10 mouse cellular contexts compared by ENCODE assay signal in the genomic region with DNA sequence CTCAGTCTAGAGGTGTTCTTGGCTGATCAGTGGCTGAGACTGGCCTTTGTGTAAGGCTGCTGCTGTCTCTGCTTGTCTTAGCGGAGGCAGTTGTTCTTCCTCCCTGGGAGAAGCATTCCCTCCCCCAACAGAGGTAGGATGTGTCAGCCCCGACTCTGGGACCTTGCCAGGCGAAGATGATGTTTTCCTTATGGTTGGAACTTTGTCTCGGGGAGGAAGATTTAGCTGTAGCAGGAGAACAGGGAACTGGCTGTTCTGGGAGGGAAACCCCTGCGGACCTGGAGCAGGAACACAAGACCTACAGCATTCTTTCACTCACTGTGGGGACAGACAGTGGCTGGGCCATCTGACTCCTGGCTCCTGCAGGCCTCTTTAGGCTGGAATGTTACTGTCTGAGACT. TPM values are rescaled to one million over a fixed set of nuclear protein-coding genes. Genes with fewer than 3 reads are reported as not detected.
DNase-seq lines count a peak whose midpoint lies in the region; ATAC-seq and TF ChIP-seq lines count a peak whose summit lies in the region.
"Had no signal": no experiment of that assay in that cellular context is flagged by ENCODE, and none has a peak within 500 bp of the region (broad histone marks: within the 10 kb centered on the region; RNA-seq: fewer than 3 reads in every experiment).

No protein-coding gene starts in this region.

- H3K27ac ChIP-seq in intestine, embryonic 14.5 days (ENCODE audit: low read depth), result peak overlapping the region; percentile 80
- no peak overlapping the region for H3K27ac ChIP-seq in intestine, postnatal 0 days (ENCODE audit: low read depth, low read length)
- peak overlapping the region; percentile 19 for H3K27ac ChIP-seq in brown adipose tissue, adult 24 weeks (replicated peaks; ENCODE audit: low read depth, low read length)
- H3K27ac ChIP-seq in heart, embryonic 11.5 days (ENCODE audit: low read depth, low read length), result peak overlapping the region; percentile 13
- no peak overlapping the region for H3K27ac ChIP-seq in lung, postnatal 0 days (ENCODE audit: low read length)
- H3K27ac ChIP-seq in hindbrain, embryonic 13.5 days, result no peak overlapping the region
- H3K27ac ChIP-seq in hindbrain, embryonic 11.5 days (ENCODE audit: low read depth, low read length), result no peak overlapping the region
- H3K27ac ChIP-seq: liver, embryonic 15.5 days had no signal

- no peaks in the 10 kb centered on the region for H3K9me3 ChIP-seq in intestine, embryonic 14.5 days (ENCODE audit: control insufficient read depth, low read length)
- H3K9me3 ChIP-seq in intestine, postnatal 0 days (ENCODE audit: control insufficient read depth), result no peaks in the 10 kb centered on the region
- H3K9me3 ChIP-seq in heart, embryonic 11.5 days (replicated peaks; ENCODE audit: control insufficient read depth, low read length), result no peaks in the 10 kb centered on the region
- no peaks in the 10 kb centered on the region for H3K9me3 ChIP-seq in lung, postnatal 0 days (ENCODE audit: low read length)
- H3K9me3 ChIP-seq in hindbrain, embryonic 13.5 days, result no peaks in the 10 kb centered on the region
- no peaks in the 10 kb centered on the region for H3K9me3 ChIP-seq in hindbrain, embryonic 11.5 days (ENCODE audit: control insufficient read depth, low read length)
- H3K9me3 ChIP-seq: liver, embryonic 15.5 days had no signal

- WGBS in intestine, embryonic 14.5 days, result 28% methylated on average over 5 of the region's 5 CpGs
- WGBS in intestine, postnatal 0 days, result 44% methylated on average over 5 of the region's 5 CpGs
- WGBS in heart, embryonic 11.5 days (ENCODE audit: insufficient replicate concordance), result 28% methylated on average over 5 of the region's 5 CpGs
- WGBS in lung, postnatal 0 days, result 37% methylated on average over 5 of the region's 5 CpGs
- WGBS in hindbrain, embryonic 13.5 days, result 61% methylated on average over 5 of the region's 5 CpGs
- WGBS in hindbrain, embryonic 11.5 days, result 46% methylated on average over 5 of the region's 5 CpGs

- H3K4me1 ChIP-seq in intestine, embryonic 14.5 days (replicated peaks; ENCODE audit: control insufficient read depth, insufficient read depth, low read length), result peaks cover 27% of the 10 kb centered on the region
- peaks cover 8% of the 10 kb centered on the region; the same call in 1 of the 2 replicates for H3K4me1 ChIP-seq in intestine, postnatal 0 days (replicated peaks; ENCODE audit: control insufficient read depth, insufficient read depth, low read length)
- peaks cover 6% of the 10 kb centered on the region for H3K4me1 ChIP-seq in brown adipose tissue, adult 24 weeks (ENCODE audit: control insufficient read depth, insufficient read depth, insufficient read length, low read length)
- H3K4me1 ChIP-seq in heart, embryonic 11.5 days (ENCODE audit: control insufficient read depth, insufficient read depth, low read length), result peaks cover 41% of the 10 kb centered on the region
- peaks cover 9% of the 10 kb centered on the region; the same call in 1 of the 2 replicates for H3K4me1 ChIP-seq in lung, postnatal 0 days (ENCODE audit: insufficient read depth, low read depth, low read length)
- no peaks in the 10 kb centered on the region for H3K4me1 ChIP-seq in hindbrain, embryonic 13.5 days (replicated peaks)
- no peaks in the 10 kb centered on the region for H3K4me1 ChIP-seq in hindbrain, embryonic 11.5 days (replicated peaks; ENCODE audit: control insufficient read depth, insufficient read depth, low read length)

- peak; percentile 72 for DNase-seq in intestine, embryonic 14.5 days (ENCODE audit: low spot score)
- DNase-seq in lung, postnatal 0 days (ENCODE audit: low spot score), result peak; percentile 66
- no peak for DNase-seq in hindbrain, embryonic 11.5 days (ENCODE audit: low spot score)
- no peak for DNase-seq in layer of hippocampus, adult 9-11 months
- DNase-seq: forebrain, postnatal 0 days had no signal

- H3K9ac ChIP-seq in intestine, embryonic 14.5 days (ENCODE audit: low read length), result no peak overlapping the region
- H3K9ac ChIP-seq in intestine, postnatal 0 days (ENCODE audit: low read depth, low read length), result no peak overlapping the region
- H3K9ac ChIP-seq in heart, embryonic 11.5 days (ENCODE audit: low read depth, low read length), result no peak overlapping the region
- no peak overlapping the region for H3K9ac ChIP-seq in lung, postnatal 0 days (replicated peaks; ENCODE audit: low read depth)
- no peak overlapping the region for H3K9ac ChIP-seq in hindbrain, embryonic 13.5 days
- H3K9ac ChIP-seq in hindbrain, embryonic 11.5 days (ENCODE audit: low read depth, low read length), result no peak overlapping the region
- H3K9ac ChIP-seq: forebrain, postnatal 0 days; liver, embryonic 15.5 days had no signal

- peak; percentile 62 for ATAC-seq in intestine, embryonic 14.5 days (replicated peaks; ENCODE audit: low FRiP score, low TSS enrichment, low read depth)
- ATAC-seq in intestine, postnatal 0 days, result no peak
- ATAC-seq in heart, embryonic 11.5 days (replicated peaks; ENCODE audit: insufficient number of reproducible peaks, low FRiP score, low TSS enrichment), result no peak
- peak; percentile 54 for ATAC-seq in lung, postnatal 0 days
- ATAC-seq in hindbrain, embryonic 13.5 days (ENCODE audit: low FRiP score), result no peak
- ATAC-seq in hindbrain, embryonic 11.5 days (ENCODE audit: low FRiP score), result no peak
- ATAC-seq: forebrain, postnatal 0 days had no signal

- TF ChIP-seq CTCF in intestine, postnatal 0 days (IDR thresholded peaks at IDR 0.05; ENCODE audit: low read depth), result no peak
- no peak for TF ChIP-seq CTCF in lung, postnatal 0 days (IDR thresholded peaks at IDR 0.05)

- no peaks in the 10 kb centered on the region for H3K36me3 ChIP-seq in intestine, embryonic 14.5 days (ENCODE audit: control insufficient read depth, insufficient read depth, low read length)
- no peaks in the 10 kb centered on the region for H3K36me3 ChIP-seq in intestine, postnatal 0 days (ENCODE audit: control insufficient read depth, insufficient read depth)
- H3K36me3 ChIP-seq in heart, embryonic 11.5 days (ENCODE audit: control insufficient read depth, insufficient read depth, low read length), result peaks cover 15% of the 10 kb centered on the region
- H3K36me3 ChIP-seq in lung, postnatal 0 days (ENCODE audit: insufficient read depth, low read length), result no peaks in the 10 kb centered on the region
- H3K36me3 ChIP-seq in hindbrain, embryonic 13.5 days, result no peaks in the 10 kb centered on the region
- H3K36me3 ChIP-seq in hindbrain, embryonic 11.5 days (ENCODE audit: control insufficient read depth, insufficient read depth, low read length), result no peaks in the 10 kb centered on the region
- H3K36me3 ChIP-seq: liver, embryonic 15.5 days had no signal

- H3K4me2 ChIP-seq in intestine, embryonic 14.5 days (ENCODE audit: low read length), result no peak overlapping the region
- no peak overlapping the region for H3K4me2 ChIP-seq in intestine, postnatal 0 days (replicated peaks; ENCODE audit: low read depth)
- no peak overlapping the region for H3K4me2 ChIP-seq in heart, embryonic 11.5 days
- H3K4me2 ChIP-seq in lung, postnatal 0 days (replicated peaks; ENCODE audit: low read depth, low read length), result no peak overlapping the region
- H3K4me2 ChIP-seq in hindbrain, embryonic 13.5 days, result no peak overlapping the region
- no peak overlapping the region for H3K4me2 ChIP-seq in hindbrain, embryonic 11.5 days (replicated peaks; ENCODE audit: low read depth, low read length)
- H3K4me2 ChIP-seq: liver, embryonic 15.5 days had no signal

- peak; percentile 50; the same call in 1 of the 2 replicates for TF ChIP-seq EP300 in lung, postnatal 0 days (IDR thresholded peaks at IDR 0.05)

- H3K27me3 ChIP-seq in intestine, embryonic 14.5 days (replicated peaks; ENCODE audit: control insufficient read depth, insufficient read depth, low read length), result no peaks in the 10 kb centered on the region
- no peaks in the 10 kb centered on the region for H3K27me3 ChIP-seq in intestine, postnatal 0 days (replicated peaks; ENCODE audit: control insufficient read depth, insufficient read depth, low read length)
- H3K27me3 ChIP-seq in heart, embryonic 11.5 days (ENCODE audit: control insufficient read depth, insufficient read depth, low read length), result no peaks in the 10 kb centered on the region
- no peaks in the 10 kb centered on the region for H3K27me3 ChIP-seq in lung, postnatal 0 days (replicated peaks; ENCODE audit: insufficient read depth, low read length)
- H3K27me3 ChIP-seq in hindbrain, embryonic 13.5 days, result 0 out of 2 replicates have a peak, but pooled peaks cover 3% of the 10 kb centered on the region
- no peaks in the 10 kb centered on the region for H3K27me3 ChIP-seq in hindbrain, embryonic 11.5 days (ENCODE audit: control insufficient read depth, insufficient read depth, low read length)

- no peak overlapping the region for H3K4me3 ChIP-seq in intestine, embryonic 14.5 days (ENCODE audit: low read depth, low read length)
- no peak overlapping the region for H3K4me3 ChIP-seq in intestine, postnatal 0 days (ENCODE audit: low read depth, low read length)
- no peak overlapping the region for H3K4me3 ChIP-seq in brown adipose tissue, adult 24 weeks (ENCODE audit: insufficient read depth, low read depth, low read length)
- H3K4me3 ChIP-seq in heart, embryonic 11.5 days (ENCODE audit: low read depth, low read length), result no peak overlapping the region
- no peak overlapping the region for H3K4me3 ChIP-seq in lung, postnatal 0 days (ENCODE audit: low read depth, low read length)
- no peak overlapping the region for H3K4me3 ChIP-seq in hindbrain, embryonic 13.5 days
- no peak overlapping the region for H3K4me3 ChIP-seq in hindbrain, embryonic 11.5 days (ENCODE audit: low read depth, low read length)
- H3K4me3 ChIP-seq: liver, embryonic 15.5 days had no signal

RNA-seq across cellular contexts. Expression of gene Alpk3, which starts 15.1 kb away (rescaled TPM):
- 1.2 and 1.4 TPM in 2 replicates for polyA plus RNA-seq in intestine, embryonic 14.5 days (2014; fragmentation: Nextera tagmentation; extraction: Ambion mirVana)
- polyA plus RNA-seq in intestine, postnatal 0 days (2015; fragmentation: Nextera tagmentation; extraction: Ambion mirVana), result 0.86 and 1.0 TPM in 2 replicates
- 0.83 and 1.5 TPM in 2 replicates for polyA plus RNA-seq in brown adipose tissue, adult 24 weeks (2012; ENCODE audit: insufficient read depth, insufficient read length, missing spikeins)
- 22.8 and 24.2 TPM in 2 replicates for polyA plus RNA-seq in heart, embryonic 11.5 days (2014; fragmentation: Nextera tagmentation; extraction: Ambion mirVana)
- polyA plus RNA-seq in lung, postnatal 0 days (2015; fragmentation: Nextera tagmentation; extraction: Ambion mirVana), result 0.70 and 0.80 TPM in 2 replicates
- polyA plus RNA-seq in hindbrain, embryonic 13.5 days (2015; fragmentation: Nextera tagmentation; extraction: Ambion mirVana), result 0.14 and 0.16 TPM in 2 replicates
- 0.13 and 0.14 TPM in 2 replicates for polyA plus RNA-seq in hindbrain, embryonic 11.5 days (2014; fragmentation: Nextera tagmentation; extraction: Ambion mirVana)

RNA-seq across cellular contexts. Expression of gene Slc28a1, which starts 42.1 kb away (rescaled TPM):
- polyA plus RNA-seq in intestine, embryonic 14.5 days (2014; fragmentation: Nextera tagmentation; extraction: Ambion mirVana), result 0.48 and 1.1 TPM in 2 replicates
- polyA plus RNA-seq in intestine, postnatal 0 days (2015; fragmentation: Nextera tagmentation; extraction: Ambion mirVana), result 0.59 and 1.0 TPM in 2 replicates
- not detected in 2 replicates for polyA plus RNA-seq in brown adipose tissue, adult 24 weeks (2012; ENCODE audit: insufficient read depth, insufficient read length, missing spikeins)
- polyA plus RNA-seq in heart, embryonic 11.5 days (2014; fragmentation: Nextera tagmentation; extraction: Ambion mirVana), result 0.07 and 0.14 TPM in 2 replicates
- polyA plus RNA-seq in lung, postnatal 0 days (2015; fragmentation: Nextera tagmentation; extraction: Ambion mirVana), result 0.05 and 0.06 TPM in 2 replicates
- polyA plus RNA-seq in hindbrain, embryonic 13.5 days (2015; fragmentation: Nextera tagmentation; extraction: Ambion mirVana), result not detected in 2 replicates
- 0.06 TPM in 1 of 2 replicates, not detected in the other for polyA plus RNA-seq in hindbrain, embryonic 11.5 days (2014; fragmentation: Nextera tagmentation; extraction: Ambion mirVana)

Comparison
In these comparisons a context has a peak if more than half of its experiments do, and no peak if none do; other contexts are left out.
1. ATAC-seq: peak in intestine, embryonic 14.5 days (single experiment) and lung, postnatal 0 days (single experiment); none in intestine, postnatal 0 days (single experiment), heart, embryonic 11.5 days (single experiment), hindbrain, embryonic 13.5 days (single experiment) and hindbrain, embryonic 11.5 days (single experiment).
2. H3K27ac ChIP-seq: peak in intestine, embryonic 14.5 days (single experiment), brown adipose tissue, adult 24 weeks (single experiment) and heart, embryonic 11.5 days (single experiment); none in intestine, postnatal 0 days (single experiment), lung, postnatal 0 days (single experiment), hindbrain, embryonic 13.5 days (single experiment) and hindbrain, embryonic 11.5 days (single experiment).
3. DNase-seq: peak in intestine, embryonic 14.5 days (single experiment) and lung, postnatal 0 days (single experiment); none in hindbrain, embryonic 11.5 days (single experiment) and layer of hippocampus, adult 9-11 months (single experiment).